Mouse (Mus musculus) limb, embryonic 14.5 days (tissue): ENCODE measurements around the gene Khdrbs1. TPM values are rescaled to one million over a fixed set of nuclear protein-coding genes. Genes with fewer than 3 reads are reported as not detected.
A peak's percentile ranks its signal among the peaks of the same experiment; 100 is the strongest.

ENCODE experiments used
- ATAC-seq: fragments of 200-750 bp; cut with Nextera tagmentation; 2 replicates; pipeline ENCODE4 v1.8.0; 2017; ENCODE audit warnings: low read depth, moderate number of reproducible peaks, moderate TSS enrichment; ENCODE audit not compliant: low FRiP score
- DNase-seq: peaks from one replicate; pipeline ENCODE4 v3.0.0-alpha.2; 2015; ENCODE audit warnings: low spot score
- H3K27ac ChIP-seq: fragments of 300-500 bp; sonication (generic); replicated peaks from 2 replicates; pipeline ENCODE4 v1.5.1; 2014; ENCODE audit warnings: low read depth, mild to moderate bottlenecking, low read length, moderate library complexity, mixed read lengths
- H3K27me3 ChIP-seq: fragments of 300-500 bp; sonication (generic); 2 replicates; pipeline ENCODE4 v1.6.1; 2014; ENCODE audit warnings: low read length, mixed read lengths; ENCODE audit not compliant: control insufficient read depth, insufficient read depth
- H3K36me3 ChIP-seq: fragments of 300-500 bp; sonication (generic); 2 replicates; pipeline ENCODE4 v1.6.1; 2014; ENCODE audit warnings: mild to moderate bottlenecking, low read length, moderate library complexity, mixed read lengths; ENCODE audit not compliant: control insufficient read depth, insufficient read depth
- H3K4me1 ChIP-seq: fragments of 300-500 bp; sonication (generic); 2 replicates; pipeline ENCODE4 v1.6.1; 2014; ENCODE audit warnings: antibody characterized with exemption, low read length, mixed read lengths; ENCODE audit not compliant: control insufficient read depth, insufficient read depth
- H3K4me2 ChIP-seq: fragments of 300-500 bp; sonication (generic); replicated peaks from 2 replicates; pipeline ENCODE4 v1.6.1; 2014; ENCODE audit warnings: low read depth, mild to moderate bottlenecking, low read length, moderate library complexity; ENCODE audit not compliant: severe bottlenecking
- H3K4me3 ChIP-seq: fragments of 300-500 bp; sonication (generic); replicated peaks from 2 replicates; pipeline ENCODE4 v1.5.1; 2014; ENCODE audit warnings: low read length
- H3K9ac ChIP-seq: fragments of 300-500 bp; sonication (generic); 2 replicates; pipeline ENCODE4 v1.6.1; 2014; ENCODE audit warnings: mild to moderate bottlenecking, low read depth, low read length, moderate library complexity; ENCODE audit not compliant: severe bottlenecking
- H3K9me3 ChIP-seq: fragments of 300-500 bp; sonication (generic); 2 replicates; pipeline ENCODE4 v1.6.1; 2016; ENCODE audit warnings: low read length; ENCODE audit not compliant: control insufficient read depth
- POLR2A ChIP-seq: fragments of 200-500 bp; IDR thresholded peaks from 2 replicates; pipeline ENCODE4 v1.8.0; 2012; ENCODE audit warnings: inconsistent platforms, mild to moderate bottlenecking, moderate library complexity, borderline replicate concordance; ENCODE audit not compliant: insufficient read depth, insufficient read length; ENCODE audit errors: extremely low read depth
- WGBS: fragments of 180-500 bp; shearing (Covaris S2); extraction: QIAGEN DNeasy Blood & Tissue Kit; methylation state at CpG from one replicate; pipeline ENCODE4 v1.1.7; 2014; 5-methylcytosine and 5-hydroxymethylcytosine counted together
- microRNA-seq: library from miRNA; unstranded; fragments of <30 nt; microRNA quantifications from one replicate; pipeline ENCODE4, GENCODE M21; 2016
- polyA plus RNA-seq, 2 experiments: library from polyadenylated mRNA; depleted of rRNA in 1 of 2; stranded (reverse) in 1 of 2; unstranded in 1 of 2; fragments of >200 nt; fragmentation: Nextera tagmentation in 1 of 2; extraction: Ambion mirVana in 1 of 2; gene quantifications; 2 replicates each; pipeline versions ENCODE4 v1.2.1 to v1.2.3; 2012 to 2014

The Khdrbs1 gene
- polyA plus RNA-seq, 2 experiments, result 97.6 to 107 TPM

DNA sequence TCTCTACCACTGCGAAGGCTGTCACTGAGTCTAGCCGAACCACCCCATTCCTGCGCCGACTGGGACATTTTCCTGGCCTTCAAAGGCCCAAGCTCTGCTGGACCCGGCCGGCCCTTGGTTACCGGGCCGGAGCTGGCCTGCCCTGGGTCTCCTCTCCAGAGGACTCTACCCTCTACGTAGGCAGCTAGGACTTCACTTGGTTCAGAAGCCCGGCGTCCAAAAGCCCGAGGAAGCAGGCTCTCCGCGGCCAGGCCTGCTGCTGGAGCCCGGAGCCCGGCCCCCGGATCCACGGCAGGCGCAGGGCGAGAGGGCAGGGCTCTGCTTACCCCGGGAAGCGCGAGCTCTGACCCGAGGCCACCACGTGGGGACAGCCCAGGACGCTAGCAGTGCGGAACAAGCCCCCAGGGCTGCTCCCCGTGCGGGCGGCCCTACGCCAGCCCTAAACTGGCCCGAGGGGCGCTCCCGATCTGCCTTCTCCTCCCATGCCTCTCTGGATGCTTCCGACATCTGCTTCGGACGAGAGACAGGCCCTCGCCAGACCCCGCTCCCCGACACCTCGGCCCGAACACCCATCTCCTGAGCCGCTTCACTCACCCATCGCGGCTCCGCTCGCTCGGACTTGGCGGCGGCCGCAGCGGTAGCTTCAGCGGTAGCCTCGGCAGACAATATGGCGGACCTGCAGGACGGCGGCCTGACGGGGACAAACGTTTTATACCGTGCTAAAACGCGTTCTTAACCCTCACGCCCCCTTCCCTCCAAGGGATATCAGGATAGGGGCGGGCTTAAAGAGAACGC is 69.8 kb downstream of the Khdrbs1 start, which contains the start of gene Kpna6:
Kpna6 (minus strand) TSS at position 685 of the 795 bp plus-strand sequence.
- H3K27ac ChIP-seq, result peak within 1 kb of the TSS; percentile 94
- H3K27me3 ChIP-seq, result no peaks in the 10 kb centered on the region
- TF ChIP-seq POLR2A, result no peak
- H3K4me3 ChIP-seq, result peak within 1 kb of the TSS; percentile 89
- H3K9me3 ChIP-seq, result no peaks in the 10 kb centered on the region
- peaks cover 9% of the 10 kb centered on the region for H3K4me1 ChIP-seq
- H3K36me3 ChIP-seq, result peaks cover 24% of the 10 kb centered on the region
- peak within 1 kb of the TSS; percentile 70 for H3K4me2 ChIP-seq
- ATAC-seq (peak; percentile 93), DNase-seq (peak; percentile 87)
- H3K9ac ChIP-seq, result peak within 1 kb of the TSS; percentile 93
- WGBS, result 2% methylated on average over 53 of the region's 65 CpGs

DNA sequence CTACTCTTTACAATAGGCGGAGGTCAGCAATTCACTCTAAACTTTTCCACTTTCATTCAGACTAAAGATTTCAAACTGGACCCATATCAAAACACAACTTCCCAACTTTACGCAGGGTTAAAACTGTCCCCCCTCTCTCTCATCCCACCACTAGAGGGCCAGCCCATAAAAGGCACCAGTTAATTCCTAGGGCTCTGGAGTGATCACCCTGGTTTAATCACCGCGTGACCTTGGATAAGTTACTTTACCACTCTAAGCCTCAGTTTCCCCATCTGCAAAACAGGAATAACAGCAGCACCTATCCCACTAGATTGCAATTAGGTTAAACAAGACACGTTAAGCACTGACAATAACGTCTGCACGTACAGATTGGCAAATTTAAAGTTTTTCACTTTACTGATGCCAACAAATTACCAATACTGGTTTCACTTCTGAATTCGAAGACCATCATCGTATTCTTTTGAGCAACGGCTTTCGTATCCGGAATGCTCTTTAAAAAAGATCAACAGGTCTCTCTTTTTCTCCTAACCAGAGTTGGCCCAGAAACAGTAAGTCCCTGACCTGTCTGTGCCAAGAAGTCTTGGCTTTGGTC is 70.5 kb downstream of the Khdrbs1 start:
- Histone ChIP-seq H3K9ac (peak overlapping the region; percentile 93), H3K36me3 (peaks cover 22% of the 10 kb centered on the region), H3K4me2 (peak overlapping the region; percentile 70), H3K4me1 (peaks cover 9% of the 10 kb centered on the region), H3K9me3 (no peaks in the 10 kb centered on the region), H3K27me3 (no peaks in the 10 kb centered on the region), H3K27ac (peak overlapping the region; percentile 94), H3K4me3 (peak overlapping the region; percentile 89)
- no peak for TF ChIP-seq POLR2A
- WGBS, result 7% methylated on average over 12 of the region's 12 CpGs
- peak; percentile 57 for DNase-seq
- 0 out of 2 replicates have a peak, but pooled peaks have one; percentile 49 for ATAC-seq

DNA sequence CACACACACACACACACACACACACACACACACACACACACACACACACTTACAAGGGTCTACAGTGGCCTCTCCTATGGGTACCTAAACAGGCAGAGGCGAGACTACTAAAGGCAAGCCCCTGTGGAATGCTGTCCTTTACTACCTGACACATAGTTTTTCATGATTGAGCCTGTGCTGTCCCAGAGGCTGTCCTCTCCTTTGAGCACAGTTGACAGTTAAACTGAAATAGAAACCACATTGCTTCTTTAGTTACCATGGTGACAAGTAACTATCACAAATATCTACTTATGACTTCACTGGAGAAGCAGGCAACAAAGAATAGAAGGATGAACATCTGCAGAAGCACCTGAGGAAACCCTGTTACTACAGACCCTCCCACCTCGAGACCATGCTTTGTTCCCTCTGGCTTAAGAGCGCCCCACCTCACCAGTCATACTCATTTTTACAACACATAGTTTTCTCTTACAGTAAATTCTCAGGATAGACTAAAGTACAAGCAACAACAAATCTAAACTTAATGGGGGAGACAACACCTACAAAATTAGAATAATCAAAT is 79.8 kb downstream of the Khdrbs1 start:
- peak; percentile 57; the same call in 1 of the 2 replicates for ATAC-seq
- no peak for DNase-seq
- 65% methylated on average over 3 of the region's 3 CpGs for WGBS
- no peak overlapping the region for H3K27ac ChIP-seq
- no peak overlapping the region for H3K4me3 ChIP-seq
- no peak overlapping the region for H3K4me2 ChIP-seq
- no peak overlapping the region for H3K9ac ChIP-seq
- peaks cover 58% of the 10 kb centered on the region for H3K36me3 ChIP-seq
- no peaks in the 10 kb centered on the region for H3K4me1 ChIP-seq
- H3K9me3 ChIP-seq, result no peaks in the 10 kb centered on the region
- no peak for TF ChIP-seq POLR2A
- H3K27me3 ChIP-seq, result no peaks in the 10 kb centered on the region

DNA sequence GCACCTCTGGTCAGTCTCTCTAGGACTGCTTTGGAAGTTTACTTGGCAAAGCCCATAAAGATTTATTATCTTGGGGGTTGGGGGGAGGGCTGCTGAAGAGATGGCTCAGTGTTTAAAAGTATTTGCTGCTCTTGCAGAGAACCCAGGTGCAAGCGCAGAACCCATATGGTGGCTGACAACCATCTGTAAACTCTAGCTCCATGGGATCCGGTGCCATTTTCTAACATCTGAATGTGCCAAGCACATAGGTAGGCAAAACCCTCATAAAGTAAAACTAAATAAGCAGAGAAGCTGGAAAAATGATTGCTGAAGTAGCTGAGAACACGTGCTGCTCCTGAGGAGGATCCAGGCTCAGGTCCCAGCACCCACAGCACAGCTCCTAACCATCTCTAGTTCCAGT is 80.5 kb downstream of the Khdrbs1 start:
- WGBS, result 76% methylated on average over 3 of the region's 3 CpGs
- no peak for DNase-seq

DNA sequence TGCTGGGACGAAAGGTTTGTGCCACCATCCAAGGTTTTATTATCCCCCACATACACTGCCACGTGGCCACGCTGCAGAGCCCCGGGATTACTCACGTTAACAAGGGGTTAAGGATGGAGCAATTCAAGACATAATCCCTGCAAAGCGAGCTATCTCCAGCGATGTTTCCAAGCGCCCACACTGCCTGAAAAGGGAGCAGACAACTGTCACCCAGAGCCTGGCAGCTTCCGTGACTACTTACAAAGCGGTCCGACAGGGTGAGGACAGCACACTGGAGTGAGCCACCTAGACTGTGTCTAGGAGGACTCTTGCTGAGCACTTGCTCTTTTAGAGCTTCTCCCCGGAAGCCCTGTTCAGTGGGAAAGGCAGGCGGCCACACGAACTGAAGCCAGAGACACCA is 87.3 kb downstream of the Khdrbs1 start:
- Histone ChIP-seq H3K4me1 (no peaks in the 10 kb centered on the region), H3K36me3 (peaks cover 94% of the 10 kb centered on the region), H3K9ac (no peak overlapping the region), H3K27ac (no peak overlapping the region), H3K9me3 (no peaks in the 10 kb centered on the region), H3K4me3 (no peak overlapping the region), H3K4me2 (no peak overlapping the region), H3K27me3 (no peaks in the 10 kb centered on the region)
- DNase-seq (no peak), ATAC-seq (no peak)
- WGBS, result 95% methylated on average over 14 of the region's 14 CpGs
- TF ChIP-seq POLR2A, result no peak

More for the DNA sequence above, 80.5 kb downstream of the Khdrbs1 start:
- H3K4me2 ChIP-seq, result no peak overlapping the region
- no peak overlapping the region for H3K27ac ChIP-seq
- no peak overlapping the region for H3K4me3 ChIP-seq
- TF ChIP-seq POLR2A, result no peak
- no peaks in the 10 kb centered on the region for H3K9me3 ChIP-seq
- H3K36me3 ChIP-seq, result peaks cover 61% of the 10 kb centered on the region
- H3K9ac ChIP-seq, result no peak overlapping the region
- H3K4me1 ChIP-seq, result no peaks in the 10 kb centered on the region
- no peak for ATAC-seq
- no peaks in the 10 kb centered on the region for H3K27me3 ChIP-seq

Small RNAs within 50 kb of the gene (microRNA-seq; reads per million reads assigned to microRNA genes)
- gene Gm28017 (not detected), gene Mir7016 (not detected)

Other genes with a start within 250 kb of the Khdrbs1 start
- 563 and 613 TPM in 2 replicates for gene Marcksl1, start 228.7 kb downstream of the Khdrbs1 start, polyA plus RNA-seq (2012; rRNA removed)
- 648 and 776 TPM in 2 replicates for gene Marcksl1, start 228.7 kb downstream of the Khdrbs1 start, polyA plus RNA-seq (2014; fragmentation: Nextera tagmentation; extraction: Ambion mirVana)
- 209 and 212 TPM in 2 replicates for gene Hdac1, start 199.6 kb downstream of the Khdrbs1 start, polyA plus RNA-seq (2012; rRNA removed)
- 201 and 225 TPM in 2 replicates for gene Hdac1, start 199.6 kb downstream of the Khdrbs1 start, polyA plus RNA-seq (2014; fragmentation: Nextera tagmentation; extraction: Ambion mirVana)
- 9.9 and 10.3 TPM in 2 replicates for gene Lck, start 168.7 kb downstream of the Khdrbs1 start, polyA plus RNA-seq (2012; rRNA removed)
- 6.3 and 6.8 TPM in 2 replicates for gene Lck, start 168.7 kb downstream of the Khdrbs1 start, polyA plus RNA-seq (2014; fragmentation: Nextera tagmentation; extraction: Ambion mirVana)
- 7.3 and 8.2 TPM in 2 replicates for gene Fam167b, start 163.8 kb downstream of the Khdrbs1 start, polyA plus RNA-seq (2012; rRNA removed)
- 4.1 and 5.3 TPM in 2 replicates for gene Fam167b, start 163.8 kb downstream of the Khdrbs1 start, polyA plus RNA-seq (2014; fragmentation: Nextera tagmentation; extraction: Ambion mirVana)
- gene Eif3i, start 141.7 kb downstream of the Khdrbs1 start, polyA plus RNA-seq (2012; rRNA removed), result 367 and 429 TPM in 2 replicates
- 333 and 334 TPM in 2 replicates for gene Eif3i, start 141.7 kb downstream of the Khdrbs1 start, polyA plus RNA-seq (2014; fragmentation: Nextera tagmentation; extraction: Ambion mirVana)
- 166 and 179 TPM in 2 replicates for gene Tmem234, start 141.6 kb downstream of the Khdrbs1 start, polyA plus RNA-seq (2012; rRNA removed)
- gene Tmem234, start 141.6 kb downstream of the Khdrbs1 start, polyA plus RNA-seq (2014; fragmentation: Nextera tagmentation; extraction: Ambion mirVana), result 191 and 193 TPM in 2 replicates
- gene Dcdc2b, start 128.0 kb downstream of the Khdrbs1 start, polyA plus RNA-seq (2012; rRNA removed), result 3.0 and 5.2 TPM in 2 replicates
- gene Dcdc2b, start 128.0 kb downstream of the Khdrbs1 start, polyA plus RNA-seq (2014; fragmentation: Nextera tagmentation; extraction: Ambion mirVana), result 2.5 and 3.4 TPM in 2 replicates
- gene Iqcc, start 123.2 kb downstream of the Khdrbs1 start, polyA plus RNA-seq (2012; rRNA removed), result 28.6 and 35.5 TPM in 2 replicates
- 23.2 and 28.6 TPM in 2 replicates for gene Iqcc, start 123.2 kb downstream of the Khdrbs1 start, polyA plus RNA-seq (2014; fragmentation: Nextera tagmentation; extraction: Ambion mirVana)
- 34.7 and 51.0 TPM in 2 replicates for gene Ccdc28b, start 118.4 kb downstream of the Khdrbs1 start, polyA plus RNA-seq (2012; rRNA removed)
- gene Ccdc28b, start 118.4 kb downstream of the Khdrbs1 start, polyA plus RNA-seq (2014; fragmentation: Nextera tagmentation; extraction: Ambion mirVana), result 42.8 and 45.7 TPM in 2 replicates
- 80.3 and 82.6 TPM in 2 replicates for gene Txlna, start 101.2 kb downstream of the Khdrbs1 start, polyA plus RNA-seq (2012; rRNA removed)
- gene Txlna, start 101.2 kb downstream of the Khdrbs1 start, polyA plus RNA-seq (2014; fragmentation: Nextera tagmentation; extraction: Ambion mirVana), result 108 and 112 TPM in 2 replicates
- gene Kpna6, start 69.5 kb downstream of the Khdrbs1 start, polyA plus RNA-seq (2012; rRNA removed), result 35.2 and 40.5 TPM in 2 replicates
- 14.6 and 15.2 TPM in 2 replicates for gene Kpna6, start 69.5 kb downstream of the Khdrbs1 start, polyA plus RNA-seq (2014; fragmentation: Nextera tagmentation; extraction: Ambion mirVana)
- gene Tmem39b, start 45.5 kb downstream of the Khdrbs1 start, polyA plus RNA-seq (2012; rRNA removed), result 49.1 and 77.0 TPM in 2 replicates
- gene Tmem39b, start 45.5 kb downstream of the Khdrbs1 start, polyA plus RNA-seq (2014; fragmentation: Nextera tagmentation; extraction: Ambion mirVana), result 24.1 and 27.1 TPM in 2 replicates
- 106 and 111 TPM in 2 replicates for gene Ptp4a2, start 68.9 kb upstream of the Khdrbs1 start, polyA plus RNA-seq (2012; rRNA removed)
- 296 and 311 TPM in 2 replicates for gene Ptp4a2, start 68.9 kb upstream of the Khdrbs1 start, polyA plus RNA-seq (2014; fragmentation: Nextera tagmentation; extraction: Ambion mirVana)
- 0.15 and 0.20 TPM in 2 replicates for gene Spocd1, start 186.9 kb upstream of the Khdrbs1 start, polyA plus RNA-seq (2012; rRNA removed)
- gene Spocd1, start 186.9 kb upstream of the Khdrbs1 start, polyA plus RNA-seq (2014; fragmentation: Nextera tagmentation; extraction: Ambion mirVana), result not detected in 2 replicates
- 52.3 and 73.4 TPM in 2 replicates for gene Adgrb2, start 242.6 kb upstream of the Khdrbs1 start, polyA plus RNA-seq (2012; rRNA removed)
- gene Adgrb2, start 242.6 kb upstream of the Khdrbs1 start, polyA plus RNA-seq (2014; fragmentation: Nextera tagmentation; extraction: Ambion mirVana), result 7.2 and 9.2 TPM in 2 replicates